Mouse (Mus musculus) ovary, postnatal 14 days (tissue): ENCODE measurements around the gene Lsamp.

Experiments
- DNase-seq: peaks from one replicate; pipeline ENCODE4 v3.0.0; 2022; ENCODE audit warnings: low spot score

The Lsamp gene

GRCm38 (mm10) chr16:40959211-40959610 is 975.0 kb downstream of the Lsamp start:
- DNase-seq, result no peak

DNA sequence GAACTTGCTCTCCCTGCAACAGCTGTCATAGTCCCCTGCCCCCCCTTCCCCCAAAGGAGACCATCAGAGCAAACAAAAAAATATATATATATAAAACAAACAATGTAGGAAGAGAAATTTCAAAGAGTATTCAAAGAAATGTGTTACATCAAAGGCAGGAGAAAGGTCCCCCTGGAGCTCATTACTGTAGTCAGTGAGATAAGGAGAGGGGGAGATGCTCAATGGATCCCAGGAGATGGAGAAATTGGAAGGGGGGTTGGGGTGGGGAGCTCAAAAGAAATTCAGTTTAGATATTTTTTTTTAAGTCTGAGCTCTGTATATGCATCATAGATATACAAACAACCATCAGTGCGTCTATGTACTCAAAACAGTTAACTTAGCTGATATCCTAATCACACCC is 976.4 kb downstream of the Lsamp start:
- no peak for DNase-seq

DNA sequence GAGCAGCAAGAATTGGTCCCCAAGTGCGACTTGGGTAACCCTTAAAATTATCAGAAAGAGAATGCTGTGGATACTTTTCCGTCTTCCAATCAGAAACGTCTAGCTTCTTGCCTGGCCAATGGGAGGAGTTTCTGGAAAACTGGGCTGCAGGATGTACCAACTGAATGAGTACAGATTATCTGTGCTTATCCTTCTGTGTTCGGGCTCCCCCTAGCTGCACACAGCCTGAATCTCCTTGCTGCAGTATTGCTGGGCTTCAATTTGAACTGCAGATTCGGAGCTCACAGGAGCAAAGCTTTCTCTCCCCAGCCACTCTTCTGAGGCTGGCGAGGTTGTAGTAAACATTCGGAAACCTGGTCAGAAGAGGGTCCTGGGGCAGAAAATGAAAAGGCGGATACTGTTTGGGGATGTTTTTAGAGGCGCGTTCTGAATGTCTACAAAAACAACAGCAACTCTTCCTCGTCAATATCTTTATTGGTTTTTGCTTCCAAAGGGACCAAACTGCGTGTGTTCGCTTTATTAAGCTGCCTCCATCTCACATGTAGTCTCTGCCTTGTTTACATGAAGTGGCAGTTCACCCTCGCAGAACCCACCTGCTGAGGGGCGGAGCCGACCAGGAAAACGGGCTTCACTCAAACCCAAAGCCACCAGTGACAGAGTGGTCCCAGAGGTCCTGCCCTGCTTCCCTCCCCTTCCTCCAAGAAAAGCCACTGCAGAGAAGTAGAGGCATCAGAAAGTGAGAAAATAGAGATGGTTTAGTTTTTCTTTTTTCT is 984.1 kb downstream of the Lsamp start:
- DNase-seq, result peak; percentile 52

DNA sequence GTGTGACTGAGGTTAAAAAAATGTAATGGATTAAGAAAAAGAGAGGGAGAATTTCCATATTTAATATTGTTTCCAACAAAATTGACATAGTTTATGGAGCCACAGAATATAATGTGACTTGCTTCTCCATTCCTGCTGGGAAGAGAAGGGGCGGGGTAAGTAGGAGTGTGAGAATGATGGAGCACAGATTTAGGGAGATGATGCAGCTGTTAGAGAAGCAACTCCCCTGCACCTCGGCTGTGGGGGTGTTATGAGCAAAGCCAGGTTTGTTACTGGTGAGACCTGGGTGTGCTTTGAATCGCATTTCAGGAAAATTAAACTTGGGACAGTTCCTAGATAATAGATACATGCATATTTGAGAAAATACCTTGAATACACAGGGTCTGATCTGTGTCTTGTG is 987.2 kb downstream of the Lsamp start:
- DNase-seq, result no peak

GRCm38 (mm10) chr16:40974084-40974483 is 989.9 kb downstream of the Lsamp start:
- no peak for DNase-seq

- no peak for DNase-seq
Observed at GRCm38 (mm10) chr16:40983026-40983425, 998.9 kb downstream of the Lsamp start.

- no peak for DNase-seq
Observed at GRCm38 (mm10) chr16:41007569-41007968, 1023.4 kb downstream of the Lsamp start.

- DNase-seq, result no peak
Observed at GRCm38 (mm10) chr16:41034746-41035145, 1050.6 kb downstream of the Lsamp start.

DNA sequence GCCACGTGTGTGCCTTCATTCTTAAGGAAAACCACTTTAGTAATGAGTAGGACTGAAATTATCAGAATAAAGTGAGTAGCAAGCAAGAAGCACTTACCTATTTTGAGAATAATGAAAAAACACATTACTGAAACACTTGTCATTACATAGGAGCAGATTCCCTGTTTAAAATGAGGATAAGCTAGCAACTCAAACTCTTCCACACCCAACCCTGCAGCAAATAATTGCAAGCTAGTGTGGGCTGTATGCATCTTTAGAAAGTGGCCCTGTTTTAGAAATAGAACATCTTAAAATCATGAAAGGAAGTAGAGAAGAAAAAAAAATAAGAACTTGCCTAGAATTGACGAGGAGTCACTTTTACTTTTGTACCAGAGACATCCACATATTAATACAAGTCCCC is 1057.5 kb downstream of the Lsamp start:
- no peak for DNase-seq

DNA sequence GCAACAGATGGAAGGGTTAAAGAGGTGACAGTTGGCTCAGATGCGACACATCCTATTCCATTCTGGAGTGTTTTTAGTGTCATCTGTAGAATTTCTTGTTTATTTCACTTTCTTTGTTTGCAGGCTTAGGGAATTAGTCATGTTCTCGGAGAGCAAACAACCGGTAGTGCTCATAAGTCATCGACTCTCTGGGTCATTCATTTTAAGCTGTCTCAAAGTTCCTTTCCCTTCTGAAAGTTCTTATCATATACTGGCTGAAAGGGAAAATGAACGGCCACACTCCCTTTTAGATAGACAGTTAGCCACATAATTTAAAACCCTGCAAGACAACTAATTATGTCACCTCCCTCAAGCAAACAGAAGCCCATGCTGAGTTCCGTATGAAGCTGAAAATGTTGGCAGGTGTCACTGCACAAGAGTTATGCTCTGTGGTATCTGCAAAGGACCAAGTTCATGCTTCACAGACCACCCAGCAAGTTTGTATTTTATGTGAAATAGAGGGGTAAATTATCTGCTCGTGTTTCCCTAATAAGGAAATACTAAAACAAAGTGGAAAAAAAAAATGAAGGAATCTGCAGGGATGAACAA is 1079.2 kb downstream of the Lsamp start:
- DNase-seq, result no peak

- DNase-seq, result no peak
Observed at GRCm38 (mm10) chr16:41073470-41073869, 1089.3 kb downstream of the Lsamp start.

GRCm38 (mm10) chr16:41088648-41089047 is 1104.5 kb downstream of the Lsamp start:
- no peak for DNase-seq

GRCm38 (mm10) chr16:41090092-41090491 is 1105.9 kb downstream of the Lsamp start:
- DNase-seq, result no peak

GRCm38 (mm10) chr16:41091259-41091658 is 1107.1 kb downstream of the Lsamp start:
- DNase-seq, result no peak

DNA sequence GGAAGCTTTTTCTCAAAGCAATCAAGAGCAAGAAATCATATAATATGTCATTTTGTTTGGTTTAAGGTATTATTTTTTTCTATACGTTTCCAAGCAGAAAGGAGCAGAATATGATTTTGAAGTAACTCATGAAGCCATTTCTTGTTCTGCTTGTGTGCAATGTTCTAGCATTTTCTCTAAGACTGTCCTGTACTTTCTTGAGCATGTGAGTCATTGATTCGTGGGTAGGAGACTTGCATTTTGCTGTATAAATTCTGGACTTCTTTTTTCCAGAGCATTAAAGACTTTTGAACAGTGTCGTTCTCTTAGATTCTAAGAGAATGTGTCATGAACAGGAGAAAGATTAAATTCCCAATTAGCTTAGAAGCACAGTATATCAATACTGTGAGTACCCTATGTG is 1118.6 kb downstream of the Lsamp start:
- DNase-seq, result no peak

DNA sequence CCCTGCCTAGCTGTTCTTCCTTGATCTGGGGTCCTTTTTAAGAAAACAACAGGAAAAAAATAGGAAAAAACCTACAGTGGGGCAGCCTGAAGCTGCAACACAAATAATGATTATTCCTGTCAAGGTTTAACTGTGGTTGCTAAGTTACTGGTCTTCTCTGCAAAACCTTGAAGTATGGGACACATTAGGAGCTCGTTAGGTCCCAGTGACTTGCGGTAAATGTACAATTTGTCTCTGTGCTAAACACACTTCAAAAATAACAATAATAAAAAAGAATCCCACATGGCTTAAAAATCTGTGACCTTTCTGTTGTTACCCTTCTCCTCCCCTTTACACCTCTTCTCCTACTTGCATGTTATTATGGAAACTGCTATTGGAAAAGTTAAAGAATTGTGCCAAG is 1140.2 kb downstream of the Lsamp start:
- no peak for DNase-seq

- DNase-seq, result no peak
Observed at GRCm38 (mm10) chr16:41125051-41125450, 1140.9 kb downstream of the Lsamp start.

- no peak for DNase-seq
Observed at GRCm38 (mm10) chr16:41131053-41131452, 1146.9 kb downstream of the Lsamp start.

DNA sequence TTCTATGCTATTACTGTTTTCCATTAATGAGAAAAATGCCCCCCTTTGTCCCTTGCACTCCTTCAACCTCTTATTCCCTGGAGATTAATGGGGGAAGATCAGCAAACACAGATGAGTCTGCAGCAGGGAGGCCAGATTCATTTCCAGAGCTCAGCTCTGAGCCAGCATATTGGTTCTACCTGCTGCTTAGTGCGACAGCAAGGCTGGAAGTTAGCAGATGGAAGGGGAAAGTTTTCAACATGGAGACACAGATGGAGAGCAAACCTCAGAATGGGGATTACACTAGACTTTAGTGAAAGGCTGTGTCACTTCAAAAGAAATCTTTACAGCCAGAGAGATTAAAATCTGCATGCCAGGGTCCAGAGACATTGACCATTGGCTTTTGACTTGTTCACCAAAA is 1188.7 kb downstream of the Lsamp start:
- no peak for DNase-seq

GRCm38 (mm10) chr16:41179557-41179956 is 1195.4 kb downstream of the Lsamp start:
- DNase-seq, result no peak

GRCm38 (mm10) chr16:41180867-41181266 is 1196.7 kb downstream of the Lsamp start:
- no peak for DNase-seq

DNA sequence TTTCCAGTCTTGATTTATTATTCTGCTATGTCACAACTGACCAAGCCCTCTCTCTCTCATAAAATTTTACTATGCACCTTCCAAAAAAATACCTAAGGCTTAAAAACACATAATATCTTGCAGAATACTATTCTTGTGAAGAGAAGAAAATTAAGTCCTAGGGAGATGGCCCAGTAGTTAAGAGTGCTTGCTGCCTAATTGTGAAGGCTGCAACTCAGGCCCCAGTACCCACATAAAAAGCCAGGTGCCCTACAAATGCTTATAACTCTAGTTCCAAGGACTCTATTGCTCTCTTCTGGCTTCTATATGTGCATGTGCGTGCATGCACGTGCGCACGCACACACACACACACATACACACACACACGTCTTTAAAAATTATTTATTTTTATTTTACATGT is 1225.9 kb downstream of the Lsamp start:
- DNase-seq, result no peak

DNA sequence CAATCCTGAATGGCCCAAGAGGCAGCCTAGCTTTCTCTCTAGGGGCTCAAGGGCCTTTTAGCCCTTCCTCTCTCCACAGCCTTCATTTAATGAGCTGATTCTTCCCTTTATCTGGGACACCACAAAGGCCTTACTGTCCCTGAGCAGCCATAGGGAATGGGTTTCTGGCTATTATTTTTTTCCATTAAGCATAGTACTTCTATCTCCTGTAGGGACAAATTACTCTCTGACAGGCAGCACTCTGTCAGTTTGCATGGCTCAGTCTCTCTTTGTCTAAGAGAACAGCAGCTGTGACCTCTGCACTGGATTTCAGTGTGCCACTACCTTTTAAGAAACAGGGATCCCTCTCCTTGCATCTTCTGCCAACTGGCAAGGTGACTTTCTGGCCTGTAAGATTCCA is 1251.7 kb downstream of the Lsamp start:
- DNase-seq, result no peak

- DNase-seq, result no peak
Observed at GRCm38 (mm10) chr16:41242841-41243240, 1258.7 kb downstream of the Lsamp start.
